Mouse (Mus musculus) thymus, adult 2 months (tissue): ENCODE data around the gene Trp73.

Source experiments
- CTCF ChIP-seq: fragments of 200-500 bp; IDR thresholded peaks from 2 replicates; pipeline ENCODE4 v1.5.1; 2012; ENCODE audit warnings: mild to moderate bottlenecking, control low read depth, low read length, moderate library complexity, borderline replicate concordance; ENCODE audit not compliant: control insufficient read depth, poor library complexity, insufficient read depth; ENCODE audit errors: extremely low read depth
- POLR2A ChIP-seq: fragments of 200-500 bp; IDR thresholded peaks from 2 replicates; pipeline ENCODE4 v1.6.1; 2012; ENCODE audit warnings: mild to moderate bottlenecking, low read length, control low read depth, moderate library complexity; ENCODE audit not compliant: control insufficient read depth, poor library complexity, insufficient read depth; ENCODE audit errors: extremely low read depth

DNA sequence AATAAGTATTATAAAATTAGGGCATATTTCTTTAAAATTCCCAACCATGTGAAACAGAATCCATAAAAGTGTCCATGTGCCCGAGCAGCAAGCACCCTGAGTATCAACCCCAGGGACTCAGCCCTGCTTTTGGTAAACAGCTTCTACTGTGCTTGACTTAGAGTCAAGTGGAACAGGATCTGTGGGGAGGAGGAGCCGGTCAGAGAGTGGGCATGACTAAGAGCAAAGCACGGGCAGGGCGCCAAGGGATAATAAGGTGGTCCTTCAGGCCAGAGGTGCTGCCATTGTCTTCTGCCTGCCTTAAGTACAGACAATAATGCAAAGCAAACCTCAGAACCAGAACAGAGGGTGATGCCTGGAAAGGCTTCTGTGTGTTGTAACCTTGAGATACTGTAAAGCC is 132.2 kb downstream of the Trp73 start:
- TF ChIP-seq POLR2A (no peak), CTCF (no peak)
